ENCODE assay signal across 21 mouse cellular contexts in the genomic region with DNA sequence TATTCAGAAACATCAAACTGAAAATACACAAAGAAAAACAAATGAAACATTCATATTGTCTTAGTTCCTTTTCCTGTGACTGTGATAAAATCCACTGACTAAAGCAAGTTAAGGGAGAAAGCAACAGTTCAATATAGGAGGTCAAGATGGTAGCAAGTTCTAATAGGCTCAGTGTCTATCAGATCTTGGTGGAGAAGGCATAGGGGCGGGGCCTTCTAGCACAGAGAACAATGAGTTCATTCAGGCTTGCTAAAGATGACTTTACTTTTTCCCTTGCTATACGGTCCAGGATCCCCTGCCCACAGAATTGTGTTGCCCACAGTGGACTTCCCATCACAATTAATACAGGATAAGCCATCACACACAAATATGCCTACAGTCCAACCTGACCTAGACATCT.
"Had no signal": no experiment of that assay in that cellular context is flagged by ENCODE, and none has a peak within 500 bp of the region (broad histone marks: within the 10 kb centered on the region; RNA-seq: fewer than 3 reads in every experiment).

No protein-coding gene starts in this region.

- H3K27ac ChIP-seq: liver, embryonic 14.5 days; lung, embryonic 15.5 days; midbrain, embryonic 10.5 days; midbrain, embryonic 12.5 days; neural tube, embryonic 13.5 days; neural tube, embryonic 15.5 days had no signal

- ATAC-seq: midbrain, embryonic 16.5 days had no signal

- H3K36me3 ChIP-seq: lung, embryonic 15.5 days; midbrain, embryonic 10.5 days; midbrain, embryonic 12.5 days; neural tube, embryonic 13.5 days; neural tube, embryonic 15.5 days had no signal

- H3K9ac ChIP-seq: liver, embryonic 14.5 days; lung, embryonic 15.5 days; midbrain, embryonic 12.5 days; neural tube, embryonic 13.5 days; neural tube, embryonic 15.5 days had no signal

- H3K27me3 ChIP-seq: lung, embryonic 15.5 days; midbrain, embryonic 12.5 days; neural tube, embryonic 13.5 days; neural tube, embryonic 15.5 days had no signal

- H3K9me3 ChIP-seq: lung, embryonic 15.5 days; megakaryocyte, embryonic 14.5 days; midbrain, embryonic 10.5 days; midbrain, embryonic 12.5 days; neural tube, embryonic 13.5 days; neural tube, embryonic 15.5 days had no signal

- H3K4me3 ChIP-seq: lung, embryonic 15.5 days; megakaryocyte, embryonic 14.5 days; midbrain, embryonic 10.5 days; midbrain, embryonic 12.5 days; myocyte; neural tube, embryonic 13.5 days; neural tube, embryonic 15.5 days had no signal

- H3K4me1 ChIP-seq: lung, embryonic 15.5 days; midbrain, embryonic 10.5 days; midbrain, embryonic 12.5 days had no signal

- H3K4me2 ChIP-seq: lung, embryonic 15.5 days; midbrain, embryonic 12.5 days; neural tube, embryonic 13.5 days; neural tube, embryonic 15.5 days had no signal

- DNase-seq: lung, adult 2 months; lung, postnatal 10 days; lung, postnatal 4 days; midbrain, embryonic 14.5 days; retina, postnatal 1 day; right cerebral cortex, adult 18-20 months; right cerebral cortex, postnatal 25 days; right cerebral cortex, postnatal 4 days; spleen, adult 18-20 months; thymus, adult 18-20 months; thymus, postnatal 14 days; thymus, postnatal 36 days had no signal
